Mouse (Mus musculus) erythroblast, embryonic 14.5 days (primary cell): Measurements from ENCODE around the gene Vmn2r85.

ENCODE experiments used
- GATA1 ChIP-seq: IDR thresholded peaks from 2 replicates; pipeline ENCODE4 v1.6.1; 2012; ENCODE audit warnings: low read length, inconsistent platforms, mixed read lengths
- TAL1 ChIP-seq: IDR thresholded peaks from 3 replicates; pipeline ENCODE4 v1.6.1; 2012; ENCODE audit warnings: low read length, inconsistent platforms, mixed read lengths

GRCm38 (mm10) chr10:130372491-130373173 is 56.9 kb downstream of the Vmn2r85 start:
- no peak for TF ChIP-seq GATA1
- TF ChIP-seq TAL1: no peak
